Mouse (Mus musculus) forebrain, embryonic 10.5 days (tissue): Measurements from ENCODE around the gene Apex2. TPM values are rescaled to one million over a fixed set of nuclear protein-coding genes. Genes with fewer than 3 reads are reported as not detected.
"Not testable (repeated sequence)": the region's sequence is repeated elsewhere in the genome, so short reads cannot be mapped to it uniquely, and the experiment has no call there.

Experiments
- DNase-seq: peaks from one replicate; pipeline ENCODE4 v3.0.0-alpha.2; 2017; ENCODE audit warnings: low spot score; ENCODE audit errors: extremely low spot score
- H3K27ac ChIP-seq: fragments of 300-500 bp; sonication (generic); 2 replicates; pipeline ENCODE4 v1.5.1; 2016; ENCODE audit warnings: mild to moderate bottlenecking
- H3K27me3 ChIP-seq: fragments of 300-500 bp; sonication (generic); 2 replicates; pipeline ENCODE4 v1.6.1; 2016; ENCODE audit warnings: mild to moderate bottlenecking; ENCODE audit not compliant: poor library complexity, severe bottlenecking
- H3K36me3 ChIP-seq: fragments of 300-500 bp; sonication (generic); replicated peaks from 2 replicates; pipeline ENCODE4 v1.6.1; 2016; ENCODE audit warnings: mild to moderate bottlenecking, moderate library complexity
- H3K4me1 ChIP-seq: fragments of 300-500 bp; sonication (generic); 2 replicates; pipeline ENCODE4 v1.6.1; 2016
- H3K4me3 ChIP-seq: fragments of 300-500 bp; sonication (generic); 2 replicates; pipeline ENCODE4 v1.5.1; 2016; ENCODE audit warnings: mild to moderate bottlenecking, moderate library complexity
- H3K9me3 ChIP-seq: fragments of 300-500 bp; sonication (generic); 2 replicates; pipeline ENCODE4 v1.6.1; 2016; ENCODE audit warnings: mild to moderate bottlenecking, moderate library complexity
- WGBS: fragments of 180-500 bp; shearing (Covaris S2); methylation state at CpG from one replicate; pipeline ENCODE4 v1.1.7; 2016; 5-methylcytosine and 5-hydroxymethylcytosine counted together
- polyA plus RNA-seq: library from polyadenylated mRNA; unstranded; fragments of >200 nt; fragmentation: Nextera tagmentation; extraction: Ambion mirVana; gene quantifications from 2 replicates; pipeline ENCODE4 v1.2.1, GENCODE M21; 2016

The Apex2 gene
- polyA plus RNA-seq, 1 experiment from 2014 or later, result 30.6 TPM

DNA sequence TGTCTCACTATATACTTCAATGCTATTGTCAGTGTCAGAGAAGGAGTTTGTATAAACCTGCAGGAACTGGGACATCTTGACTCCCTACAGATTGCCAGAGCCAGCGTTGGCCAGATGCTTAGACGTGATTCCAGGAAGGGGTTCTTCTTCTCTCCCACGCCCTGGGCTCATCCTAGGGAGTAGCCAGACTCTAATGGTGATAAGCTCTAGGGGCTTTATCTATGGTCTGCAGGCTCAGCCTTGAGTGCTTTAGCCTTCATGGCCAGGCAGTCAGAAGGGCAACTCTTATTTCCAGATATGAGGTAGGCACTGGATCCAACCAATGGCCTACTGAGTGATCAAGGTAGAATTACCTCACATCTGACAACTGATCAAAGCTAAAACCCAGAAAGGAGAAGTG is 40.0 kb downstream of the Apex2 start:
- DNase-seq, result no peak
- no peaks in the 10 kb centered on the region for H3K9me3 ChIP-seq
- no peak overlapping the region for H3K4me3 ChIP-seq
- WGBS, result 84% methylated on average over 3 of the region's 3 CpGs
- no peak overlapping the region for H3K27ac ChIP-seq
- peaks cover 41% of the 10 kb centered on the region for H3K36me3 ChIP-seq
- no peaks in the 10 kb centered on the region for H3K4me1 ChIP-seq
- H3K27me3 ChIP-seq, result peaks cover 72% of the 10 kb centered on the region

DNA sequence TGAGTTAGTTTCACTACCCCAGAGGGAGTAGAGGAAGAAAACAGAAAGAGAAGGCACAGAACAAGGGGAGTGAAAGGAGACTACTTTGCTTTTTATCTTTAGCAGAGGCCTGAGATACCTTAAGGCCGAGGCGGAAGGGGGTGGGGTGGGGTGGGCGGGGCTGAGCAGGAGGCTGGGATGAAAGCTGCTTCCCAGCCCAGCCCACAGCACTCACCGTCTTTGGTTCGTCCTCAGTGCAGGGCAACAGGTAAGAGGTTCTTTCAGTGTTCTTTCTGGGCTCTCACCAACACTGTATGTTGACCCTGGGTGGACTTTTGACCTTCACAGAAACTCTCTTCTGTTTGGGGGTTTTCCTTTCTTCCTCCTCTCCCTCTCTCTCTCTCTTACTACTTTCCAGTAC is 42.4 kb downstream of the Apex2 start, which contains the start of gene Alas2:
Gene Alas2 (plus strand): TSS at position 137 of the 400 bp plus-strand sequence.
- no peak for DNase-seq
- Histone ChIP-seq H3K9me3 (no peaks in the 10 kb centered on the region), H3K4me1 (no peaks in the 10 kb centered on the region), H3K4me3 (no peak within 1 kb of the TSS), H3K27ac (no peak within 1 kb of the TSS), H3K27me3 (peaks cover 57% of the 10 kb centered on the region), H3K36me3 (peaks cover 37% of the 10 kb centered on the region)
- WGBS, result 43% methylated on average over 5 of the region's 5 CpGs

DNA sequence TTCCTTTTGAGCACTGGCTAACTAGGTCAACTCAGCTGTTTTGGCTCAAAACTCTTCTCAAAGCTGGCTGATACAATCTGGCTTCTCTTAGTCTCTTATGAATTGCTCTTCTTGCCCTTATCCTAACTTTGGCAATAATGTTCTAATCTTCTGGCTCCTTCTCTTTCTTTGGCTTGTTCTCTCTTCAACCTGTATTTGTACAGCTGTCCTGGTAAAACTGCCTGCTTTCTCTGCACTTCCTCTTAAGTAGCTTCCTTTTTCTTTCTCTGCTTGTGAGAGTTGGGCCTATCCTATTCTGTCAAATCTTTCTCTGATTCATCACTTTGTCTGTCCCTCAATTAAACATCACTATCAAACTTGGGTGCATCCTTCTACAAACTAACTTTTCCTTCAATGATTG is 48.0 kb downstream of the Apex2 start:
- H3K4me1 ChIP-seq, result no peaks in the 10 kb centered on the region
- peaks cover 11% of the 10 kb centered on the region for H3K27me3 ChIP-seq
- H3K36me3 ChIP-seq, result peaks cover 13% of the 10 kb centered on the region
- no peak for DNase-seq
- H3K4me3 ChIP-seq, result no peak overlapping the region
- H3K27ac ChIP-seq, result no peak overlapping the region
- no peaks in the 10 kb centered on the region for H3K9me3 ChIP-seq

DNA sequence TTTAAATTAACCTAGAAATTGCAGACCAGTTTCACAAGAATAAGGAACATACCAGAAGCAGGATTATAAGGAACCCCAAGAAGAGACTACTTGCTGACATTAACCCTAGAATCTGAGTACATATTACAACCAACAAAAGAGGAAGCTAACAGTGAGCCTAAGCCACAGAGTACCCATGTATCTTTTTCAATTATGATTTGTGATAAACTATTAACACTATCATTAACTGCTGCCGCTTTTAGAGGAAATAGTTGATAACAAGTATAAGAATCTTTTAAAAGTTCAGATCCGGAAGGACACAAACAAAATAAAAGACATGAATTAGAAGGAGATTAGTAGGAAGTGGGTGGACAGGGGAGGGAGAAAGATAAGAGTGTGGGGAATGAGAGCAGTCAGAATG is 49.6 kb downstream of the Apex2 start:
- Histone ChIP-seq H3K4me3 (no peak overlapping the region), H3K4me1 (no peaks in the 10 kb centered on the region), H3K27me3 (peaks cover 11% of the 10 kb centered on the region), H3K9me3 (no peaks in the 10 kb centered on the region), H3K36me3 (peaks cover 13% of the 10 kb centered on the region), H3K27ac (no peak overlapping the region)
- DNase-seq, result no peak
- 85% methylated on average over 2 of the region's 2 CpGs for WGBS

DNA sequence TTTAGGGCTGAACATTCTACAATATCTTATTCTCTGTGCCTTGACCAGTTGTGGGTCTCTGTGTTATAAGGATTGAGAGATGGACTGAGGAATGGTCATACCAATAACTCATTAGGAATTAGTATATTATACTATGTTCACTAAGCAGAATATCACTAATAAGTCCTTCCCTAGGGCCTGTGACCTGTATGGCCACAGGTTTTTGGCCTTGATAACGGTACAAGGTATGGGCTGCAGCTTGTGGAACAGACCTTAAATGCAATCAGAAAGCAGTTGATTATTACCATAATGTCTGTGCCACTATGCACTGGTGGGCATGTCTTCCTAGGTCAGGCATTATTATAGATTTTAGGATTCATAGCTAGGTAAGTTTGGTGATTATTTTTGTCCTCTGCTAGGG is 73.2 kb downstream of the Apex2 start:
- H3K9me3 ChIP-seq, result no peaks in the 10 kb centered on the region
- H3K4me1 ChIP-seq, result no peaks in the 10 kb centered on the region; the same call in 1 of the 2 replicates
- WGBS, result 91% methylated on average over 1 of the region's 1 CpGs
- no peak overlapping the region for H3K27ac ChIP-seq
- H3K4me3 ChIP-seq, result no peak overlapping the region
- peaks cover 4% of the 10 kb centered on the region; the same call in 1 of the 2 replicates for H3K27me3 ChIP-seq
- DNase-seq, result no peak
- peaks cover under 1% of the 10 kb centered on the region; the same call in 1 of the 2 replicates for H3K36me3 ChIP-seq

DNA sequence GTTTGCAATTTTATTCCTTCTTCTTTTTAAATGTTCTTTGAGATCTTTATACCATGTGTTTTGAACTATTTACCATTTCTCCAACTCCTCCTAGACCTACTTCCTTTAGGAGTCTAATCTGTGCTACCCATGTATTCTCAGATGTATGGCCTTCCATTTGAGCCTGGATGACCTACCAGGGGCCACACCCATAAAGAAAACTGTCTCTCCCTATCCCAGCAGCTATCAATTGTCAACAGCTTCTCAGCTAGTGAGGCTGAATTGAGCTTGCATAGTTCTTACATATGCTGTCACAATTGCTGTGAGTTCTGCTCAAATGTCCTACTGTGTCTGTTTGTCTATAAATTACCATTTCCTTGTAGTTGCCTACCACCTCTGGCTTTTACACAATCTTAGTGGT is 73.7 kb downstream of the Apex2 start:
- Histone ChIP-seq H3K4me1 (no peaks in the 10 kb centered on the region; the same call in 1 of the 2 replicates), H3K27me3 (peaks cover 4% of the 10 kb centered on the region; the same call in 1 of the 2 replicates), H3K9me3 (no peaks in the 10 kb centered on the region), H3K36me3 (no peaks in the 10 kb centered on the region), H3K4me3 (no peak overlapping the region), H3K27ac (no peak overlapping the region)
- no peak for DNase-seq

DNA sequence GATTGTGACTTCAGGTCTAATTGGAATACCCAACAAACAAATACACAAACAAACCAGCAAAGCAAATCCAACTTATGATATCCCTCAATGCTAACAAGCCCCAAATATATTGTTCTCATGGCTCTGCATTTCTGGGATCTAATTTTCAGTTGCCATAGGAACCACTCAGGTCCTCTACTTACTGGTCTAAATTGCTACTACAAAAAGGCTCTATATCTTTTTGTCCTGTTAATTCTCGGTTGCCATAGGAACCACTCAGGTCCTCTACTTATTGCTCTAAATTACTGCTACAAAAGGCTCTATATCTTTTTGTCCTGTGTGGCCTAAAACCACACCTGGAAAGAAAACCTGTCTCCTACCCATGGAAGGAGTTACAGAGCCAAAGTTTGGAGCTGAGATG is 75.5 kb downstream of the Apex2 start:
- Histone ChIP-seq H3K36me3 (no peaks in the 10 kb centered on the region), H3K4me1 (no peaks in the 10 kb centered on the region; the same call in 1 of the 2 replicates), H3K27me3 (peaks cover 4% of the 10 kb centered on the region; the same call in 1 of the 2 replicates), H3K27ac (no peak overlapping the region), H3K9me3 (no peaks in the 10 kb centered on the region), H3K4me3 (no peak overlapping the region)
- 89% methylated on average over 1 of the region's 1 CpGs for WGBS
- DNase-seq, result no peak

DNA sequence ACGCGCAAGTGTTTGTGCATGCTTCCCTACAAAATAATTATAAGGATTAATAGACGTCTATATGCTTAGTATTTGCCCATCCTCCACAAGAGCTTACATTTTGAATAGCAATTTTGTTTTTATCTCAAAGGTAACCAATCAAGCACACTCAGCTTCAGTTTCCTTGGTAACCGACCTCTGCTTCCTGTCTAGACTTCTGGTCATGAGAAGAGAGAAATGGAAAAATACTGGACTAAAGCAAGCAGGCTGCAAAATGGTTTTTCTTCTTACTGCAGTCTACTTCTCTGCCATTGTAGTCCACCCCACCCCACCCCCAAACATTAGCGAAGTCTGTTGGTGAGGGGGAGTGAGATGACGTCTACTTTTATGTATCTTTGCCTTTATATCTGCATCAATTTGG is 78.4 kb downstream of the Apex2 start:
- DNase-seq, result no peak
- Histone ChIP-seq H3K27me3 (peaks cover 3% of the 10 kb centered on the region; the same call in 1 of the 2 replicates), H3K9me3 (no peaks in the 10 kb centered on the region), H3K36me3 (peaks cover 16% of the 10 kb centered on the region), H3K4me3 (no peak overlapping the region), H3K27ac (no peak overlapping the region), H3K4me1 (no peaks in the 10 kb centered on the region; the same call in 1 of the 2 replicates)
- WGBS, result 79% methylated on average over 6 of the region's 6 CpGs

DNA sequence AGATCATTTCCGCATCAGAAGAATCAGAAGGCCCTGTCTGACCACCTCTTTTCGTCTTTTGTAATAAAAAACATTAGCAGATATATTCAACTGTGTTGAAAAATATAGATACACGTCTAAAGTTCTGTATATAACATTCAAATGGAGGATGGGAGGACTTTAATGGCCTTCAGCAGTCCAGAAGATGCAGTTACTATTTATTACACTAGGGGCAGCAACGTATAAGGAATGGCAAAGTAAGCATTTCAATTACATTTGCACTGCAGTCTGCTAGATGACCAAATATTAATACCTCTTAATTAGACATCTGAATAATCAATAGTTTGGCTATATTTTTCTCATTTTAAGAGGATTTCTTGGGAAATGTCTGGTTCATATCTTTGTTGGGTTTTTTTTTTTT is 79.0 kb downstream of the Apex2 start:
- H3K27ac ChIP-seq, result no peak overlapping the region
- H3K9me3 ChIP-seq, result no peaks in the 10 kb centered on the region
- WGBS, result 57% methylated on average over 4 of the region's 4 CpGs
- DNase-seq, result no peak
- H3K27me3 ChIP-seq, result no peaks in the 10 kb centered on the region; the same call in 1 of the 2 replicates
- peaks cover 16% of the 10 kb centered on the region for H3K36me3 ChIP-seq
- no peak overlapping the region for H3K4me3 ChIP-seq
- no peaks in the 10 kb centered on the region; the same call in 1 of the 2 replicates for H3K4me1 ChIP-seq

DNA sequence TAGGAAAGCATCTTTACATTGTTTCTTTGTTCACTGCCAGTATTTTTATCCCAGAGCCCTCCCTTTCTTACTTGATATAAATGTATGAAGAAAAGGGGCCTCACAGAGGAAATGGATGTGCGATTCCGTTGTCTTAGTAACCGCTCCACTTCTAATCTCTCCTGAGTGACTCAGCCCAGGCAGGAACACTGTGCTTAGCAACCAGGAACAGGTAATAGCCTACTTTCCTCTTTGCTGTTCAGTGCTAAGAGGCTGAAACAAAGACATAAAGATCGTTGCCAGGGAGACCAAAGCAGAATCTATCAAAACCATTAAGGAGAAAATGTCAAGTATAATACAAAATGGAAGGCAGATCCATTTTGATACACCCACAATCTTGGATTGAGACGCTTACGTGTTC is 81.0 kb downstream of the Apex2 start:
- H3K27me3 ChIP-seq, result no peaks in the 10 kb centered on the region; the same call in 1 of the 2 replicates
- DNase-seq, result no peak
- no peaks in the 10 kb centered on the region; the same call in 1 of the 2 replicates for H3K4me1 ChIP-seq
- peaks cover 16% of the 10 kb centered on the region for H3K36me3 ChIP-seq
- no peaks in the 10 kb centered on the region for H3K9me3 ChIP-seq
- WGBS, result 85% methylated on average over 6 of the region's 6 CpGs
- no peak overlapping the region for H3K4me3 ChIP-seq
- H3K27ac ChIP-seq, result no peak overlapping the region

DNA sequence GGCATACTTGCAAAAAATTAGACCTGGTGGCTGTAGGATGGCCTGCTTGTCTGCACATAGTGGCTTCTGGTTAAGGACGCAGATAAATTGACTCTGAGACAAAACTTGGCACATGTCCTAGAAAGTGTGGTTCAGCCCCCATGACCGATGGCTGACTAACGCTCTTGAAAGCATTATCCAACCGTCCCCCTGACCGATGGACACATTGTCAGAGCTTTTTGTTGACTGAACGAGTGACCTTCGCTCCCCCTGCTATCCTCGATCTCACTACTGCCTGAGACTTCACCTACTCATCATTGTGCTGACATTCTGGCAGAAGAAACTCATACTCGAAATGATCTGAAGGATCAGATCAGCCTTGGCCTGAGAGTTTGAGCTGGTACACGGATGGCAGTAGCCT is 101.9 kb downstream of the Apex2 start:
- not testable (repeated sequence) for H3K36me3 ChIP-seq, H3K27me3 ChIP-seq, H3K4me3 ChIP-seq, H3K9me3 ChIP-seq, H3K27ac ChIP-seq, DNase-seq, H3K4me1 ChIP-seq
- WGBS, result 83% methylated on average over 3 of the region's 10 CpGs

DNA sequence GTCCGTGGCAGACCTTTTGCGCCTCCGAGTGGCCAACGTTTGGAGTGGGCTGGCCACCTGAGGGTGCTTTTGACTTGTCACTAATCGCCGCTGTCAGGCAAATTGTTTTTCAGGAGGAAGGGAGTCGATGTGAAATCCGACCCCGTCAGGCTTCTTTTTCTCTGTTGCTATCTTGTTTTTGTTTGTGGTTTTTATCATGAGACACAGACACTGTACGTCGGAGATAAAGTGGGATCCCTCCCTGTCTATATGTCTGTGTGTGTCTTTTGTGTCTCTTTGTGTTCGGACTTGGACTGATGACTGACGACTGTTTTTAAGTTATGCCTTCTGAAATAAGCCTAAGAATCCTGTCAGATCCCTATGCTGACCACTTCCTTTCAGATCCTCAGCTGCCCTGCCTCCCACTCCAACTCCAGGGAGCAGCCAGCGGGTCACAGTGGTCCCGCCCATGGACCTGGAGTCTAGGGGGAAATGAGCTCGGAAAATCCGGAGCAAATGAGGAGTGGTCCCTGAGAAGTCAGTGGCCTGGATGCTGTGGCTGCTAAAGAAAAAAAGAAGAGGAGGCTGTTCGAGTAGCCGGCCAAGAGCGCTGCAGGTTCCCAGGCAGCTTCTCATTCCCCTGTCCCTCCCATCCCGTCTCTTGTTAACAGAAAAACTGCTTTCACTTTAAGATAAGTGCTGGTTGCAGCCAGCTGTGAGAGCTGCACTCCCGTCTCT is 103.2 kb downstream of the Apex2 start:
- not testable (repeated sequence) for DNase-seq, H3K36me3 ChIP-seq, H3K9me3 ChIP-seq, H3K27me3 ChIP-seq, H3K4me3 ChIP-seq, H3K27ac ChIP-seq, H3K4me1 ChIP-seq
- 74% methylated on average over 9 of the region's 22 CpGs for whole genome bisulfite sequencing

DNA sequence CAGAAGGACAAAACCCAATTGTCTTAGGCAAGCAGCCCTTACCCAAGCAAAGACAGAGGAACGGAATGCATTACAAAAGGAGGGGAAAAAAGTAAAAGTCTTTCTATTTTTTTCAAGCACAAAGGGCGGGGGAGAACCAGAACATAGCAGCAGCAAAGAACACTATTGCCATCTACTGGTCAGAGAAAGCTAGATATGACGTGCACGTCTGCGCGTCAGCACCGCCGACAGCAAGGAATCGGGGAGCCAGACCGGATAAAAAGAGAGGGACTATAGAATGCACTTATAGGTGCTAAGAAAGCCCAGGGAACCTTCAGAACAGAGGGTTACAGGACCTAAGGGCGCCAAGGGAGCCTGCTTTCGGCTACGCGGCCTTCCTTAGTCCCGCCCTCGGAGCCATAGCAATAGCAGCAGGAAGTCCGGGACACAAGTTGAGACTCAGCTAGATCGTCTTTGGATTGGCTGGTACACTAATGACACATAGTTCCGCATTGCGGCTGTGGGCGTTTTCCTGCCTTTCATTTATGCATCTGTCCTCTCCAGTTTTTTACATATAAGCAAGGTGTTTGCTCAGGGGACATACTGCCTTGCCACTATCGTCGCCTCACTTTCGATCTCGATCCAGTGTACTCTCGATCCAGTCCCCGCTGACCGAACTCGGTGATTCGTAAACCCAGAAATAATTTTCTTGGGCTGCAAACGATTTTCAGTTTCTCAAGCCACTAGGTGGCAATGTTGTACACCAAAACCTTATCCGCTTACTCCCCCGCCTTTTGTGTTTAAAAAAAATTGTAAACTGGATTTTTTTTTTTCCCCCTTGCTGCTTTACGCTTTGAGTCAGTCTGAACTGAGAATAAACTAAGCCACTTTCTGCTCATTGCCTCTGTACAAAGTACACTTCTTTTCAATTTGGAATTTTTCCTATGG is 111.6 kb downstream of the Apex2 start:
- no peaks in the 10 kb centered on the region for H3K36me3 ChIP-seq
- no peaks in the 10 kb centered on the region for H3K27me3 ChIP-seq
- DNase-seq, result peak; percentile 78
- peak overlapping the region; percentile 53 for H3K4me3 ChIP-seq
- peak overlapping the region; percentile 91 for H3K27ac ChIP-seq
- no peaks in the 10 kb centered on the region for H3K9me3 ChIP-seq
- WGBS, result 1% methylated on average over 34 of the region's 34 CpGs
- H3K4me1 ChIP-seq, result peaks cover 3% of the 10 kb centered on the region; the same call in 1 of the 2 replicates
